Mouse (Mus musculus) midbrain, embryonic 16.5 days (tissue): Measurements from ENCODE around the gene Stra6. TPM values are rescaled to one million over a fixed set of nuclear protein-coding genes. Genes with fewer than 3 reads are reported as not detected.

Experiments
- ATAC-seq: fragments of 200-750 bp; cut with Nextera tagmentation; 2 replicates; pipeline ENCODE4 v1.8.0; 2017; ENCODE audit warnings: moderate TSS enrichment
- H3K27ac ChIP-seq: fragments of 300-500 bp; sonication (generic); 2 replicates; pipeline ENCODE4 v1.5.1; 2014; ENCODE audit warnings: mild to moderate bottlenecking, low read length, mixed read lengths
- H3K27me3 ChIP-seq: fragments of 300-500 bp; sonication (generic); 2 replicates; pipeline ENCODE4 v1.6.1; 2014; ENCODE audit warnings: low read depth, low read length, mixed read lengths; ENCODE audit not compliant: control insufficient read depth, insufficient read depth
- H3K36me3 ChIP-seq: fragments of 300-500 bp; sonication (generic); 2 replicates; pipeline ENCODE4 v1.6.1; 2014; ENCODE audit warnings: mild to moderate bottlenecking, low read length, moderate library complexity, mixed read lengths; ENCODE audit not compliant: control insufficient read depth, insufficient read depth
- H3K4me1 ChIP-seq: fragments of 300-500 bp; sonication (generic); 2 replicates; pipeline ENCODE4 v1.6.1; 2014; ENCODE audit warnings: mild to moderate bottlenecking, low read length, mixed read lengths; ENCODE audit not compliant: control insufficient read depth, insufficient read depth
- H3K4me2 ChIP-seq: fragments of 300-500 bp; sonication (generic); 2 replicates; pipeline ENCODE4 v1.6.1; 2014; ENCODE audit warnings: mild to moderate bottlenecking, low read length, mixed read lengths
- H3K4me3 ChIP-seq: fragments of 300-500 bp; sonication (generic); 2 replicates; pipeline ENCODE4 v1.5.1; 2014; ENCODE audit warnings: low read depth, mild to moderate bottlenecking, low read length, moderate library complexity, mixed read lengths
- H3K9ac ChIP-seq: fragments of 300-500 bp; sonication (generic); 2 replicates; pipeline ENCODE4 v1.6.1; 2014; ENCODE audit warnings: low read depth, low read length, mixed read lengths
- H3K9me3 ChIP-seq: fragments of 300-500 bp; sonication (generic); replicated peaks from 2 replicates; pipeline ENCODE4 v1.6.1; 2014; ENCODE audit warnings: mild to moderate bottlenecking, low read length, mixed read lengths; ENCODE audit not compliant: control insufficient read depth, poor library complexity, severe bottlenecking
- WGBS: fragments of 180-500 bp; shearing (Covaris S2); extraction: QIAGEN DNeasy Blood & Tissue Kit; methylation state at CpG from one replicate; pipeline ENCODE4 v1.1.7; 2014; 5-methylcytosine and 5-hydroxymethylcytosine counted together
- polyA plus RNA-seq: library from polyadenylated mRNA; unstranded; fragments of >200 nt; fragmentation: Nextera tagmentation; extraction: Ambion mirVana; gene quantifications from 2 replicates; pipeline ENCODE4 v1.2.1, GENCODE M21; 2015

Gene Stra6
- polyA plus RNA-seq, 1 experiment from 2014 or later, result 8.1 TPM

- Histone ChIP-seq H3K27ac (peak overlapping the region; percentile 65), H3K4me3 (no peak overlapping the region), H3K4me1 (peaks cover 65% of the 10 kb centered on the region), H3K27me3 (no peaks in the 10 kb centered on the region), H3K9me3 (no peaks in the 10 kb centered on the region), H3K9ac (no peak overlapping the region), H3K4me2 (no peak overlapping the region), H3K36me3 (no peaks in the 10 kb centered on the region)
- ATAC-seq, result no peak
- WGBS, result 15% methylated on average over 4 of the region's 4 CpGs
Observed at GRCm38 (mm10) chr9:58045646-58046045, 17.9 kb upstream of the Stra6 start.

- Histone ChIP-seq H3K36me3 (no peaks in the 10 kb centered on the region), H3K4me3 (no peak overlapping the region), H3K4me1 (peaks cover 56% of the 10 kb centered on the region), H3K4me2 (no peak overlapping the region), H3K27me3 (no peaks in the 10 kb centered on the region), H3K9me3 (no peaks in the 10 kb centered on the region), H3K27ac (no peak overlapping the region), H3K9ac (no peak overlapping the region)
- WGBS, result 81% methylated on average over 10 of the region's 10 CpGs
- no peak for ATAC-seq
Observed at GRCm38 (mm10) chr9:58047061-58047460, 16.5 kb upstream of the Stra6 start.

GRCm38 (mm10) chr9:58048621-58049020 is 15.0 kb upstream of the Stra6 start:
- Histone ChIP-seq H3K4me1 (peaks cover 46% of the 10 kb centered on the region), H3K4me3 (no peak overlapping the region), H3K27ac (peak overlapping the region; percentile 79), H3K9me3 (no peaks in the 10 kb centered on the region), H3K4me2 (no peak overlapping the region; the same call in 1 of the 2 replicates), H3K27me3 (no peaks in the 10 kb centered on the region), H3K9ac (0 out of 2 replicates have a peak overlapping the region, but pooled peaks have one; percentile 33), H3K36me3 (no peaks in the 10 kb centered on the region)
- peak; percentile 75 for ATAC-seq
- WGBS, result 0% methylated on average over 6 of the region's 6 CpGs

- Histone ChIP-seq H3K4me1 (peaks cover 46% of the 10 kb centered on the region), H3K9ac (peak overlapping the region; percentile 27; the same call in 1 of the 2 replicates)
- ATAC-seq, result no peak; the same call in 1 of the 2 replicates
Observed at GRCm38 (mm10) chr9:58049186-58049585, 14.4 kb upstream of the Stra6 start.

GRCm38 (mm10) chr9:58049861-58050260 is 13.7 kb upstream of the Stra6 start:
- Histone ChIP-seq H3K9ac (no peak overlapping the region), H3K36me3 (no peaks in the 10 kb centered on the region), H3K4me3 (no peak overlapping the region), H3K9me3 (no peaks in the 10 kb centered on the region), H3K27ac (peak overlapping the region; percentile 79; the same call in 1 of the 2 replicates), H3K4me1 (peaks cover 42% of the 10 kb centered on the region), H3K27me3 (no peaks in the 10 kb centered on the region), H3K4me2 (no peak overlapping the region)
- no peak for ATAC-seq
- WGBS, result 70% methylated on average over 7 of the region's 7 CpGs

More at GRCm38 (mm10) chr9:58049186-58049585, 14.4 kb upstream of the Stra6 start:
- 18% methylated on average over 6 of the region's 6 CpGs for whole genome bisulfite sequencing
- peak overlapping the region; percentile 79 for H3K27ac ChIP-seq
- no peaks in the 10 kb centered on the region for H3K36me3 ChIP-seq
- H3K4me3 ChIP-seq, result no peak overlapping the region
- no peaks in the 10 kb centered on the region for H3K27me3 ChIP-seq
- H3K9me3 ChIP-seq, result no peaks in the 10 kb centered on the region
- H3K4me2 ChIP-seq, result peak overlapping the region; percentile 1; the same call in 1 of the 2 replicates

- H3K4me1 ChIP-seq, result peaks cover 37% of the 10 kb centered on the region
- H3K9me3 ChIP-seq, result no peaks in the 10 kb centered on the region
- H3K4me2 ChIP-seq, result no peak overlapping the region
- no peak overlapping the region for H3K27ac ChIP-seq
- ATAC-seq, result no peak
- no peaks in the 10 kb centered on the region for H3K36me3 ChIP-seq
- H3K27me3 ChIP-seq, result no peaks in the 10 kb centered on the region
- H3K4me3 ChIP-seq, result no peak overlapping the region
- H3K9ac ChIP-seq, result no peak overlapping the region
- WGBS, result 25% methylated on average over 5 of the region's 5 CpGs
Observed at GRCm38 (mm10) chr9:58051937-58052336, 11.7 kb upstream of the Stra6 start.

GRCm38 (mm10) chr9:58053102-58053501 is 10.5 kb upstream of the Stra6 start:
- H3K9ac ChIP-seq, result no peak overlapping the region
- no peak for ATAC-seq
- no peak overlapping the region for H3K4me2 ChIP-seq
- no peaks in the 10 kb centered on the region for H3K9me3 ChIP-seq
- whole genome bisulfite sequencing, result 17% methylated on average over 3 of the region's 3 CpGs
- H3K4me1 ChIP-seq, result peaks cover 29% of the 10 kb centered on the region
- H3K27me3 ChIP-seq, result no peaks in the 10 kb centered on the region
- no peak overlapping the region for H3K4me3 ChIP-seq
- no peaks in the 10 kb centered on the region for H3K36me3 ChIP-seq
- H3K27ac ChIP-seq, result peak overlapping the region; percentile 58; the same call in 1 of the 2 replicates

- Histone ChIP-seq H3K9ac (no peak overlapping the region; the same call in 1 of the 2 replicates), H3K4me1 (peaks cover 24% of the 10 kb centered on the region), H3K9me3 (no peaks in the 10 kb centered on the region), H3K36me3 (no peaks in the 10 kb centered on the region), H3K4me3 (no peak overlapping the region), H3K27ac (peak overlapping the region; percentile 58), H3K4me2 (no peak overlapping the region), H3K27me3 (no peaks in the 10 kb centered on the region)
- ATAC-seq, result no peak
- 43% methylated on average over 3 of the region's 3 CpGs for WGBS
Observed at GRCm38 (mm10) chr9:58053544-58053943, 10.0 kb upstream of the Stra6 start.

GRCm38 (mm10) chr9:58054032-58054431 is 9.6 kb upstream of the Stra6 start:
- H3K4me1 ChIP-seq, result peaks cover 19% of the 10 kb centered on the region
- H3K27me3 ChIP-seq, result no peaks in the 10 kb centered on the region
- H3K4me2 ChIP-seq, result no peak overlapping the region
- H3K36me3 ChIP-seq, result no peaks in the 10 kb centered on the region
- no peak overlapping the region for H3K4me3 ChIP-seq
- no peaks in the 10 kb centered on the region for H3K9me3 ChIP-seq
- WGBS, result 96% methylated on average over 1 of the region's 1 CpGs
- peak; percentile 20; the same call in 1 of the 2 replicates for ATAC-seq
- H3K27ac ChIP-seq, result no peak overlapping the region
- H3K9ac ChIP-seq, result no peak overlapping the region
